Mouse (Mus musculus) myocyte (in vitro differentiated cells): ENCODE measurements around the gene Tanc2. TPM values are rescaled to one million over a fixed set of nuclear protein-coding genes. Genes with fewer than 3 reads are reported as not detected.
A peak's percentile ranks its signal among the peaks of the same experiment; 100 is the strongest.

ENCODE experiments used
- H3K27me3 ChIP-seq: one replicate; pipeline ENCODE4 v1.6.1; 2011; ENCODE audit not compliant: control insufficient read depth, insufficient read depth, insufficient read length
- H3K36me3 ChIP-seq: one replicate; pipeline ENCODE4 v1.6.1; 2011; ENCODE audit not compliant: control insufficient read depth, insufficient read depth
- H3K4me2 ChIP-seq: one replicate; pipeline ENCODE4 v1.6.1; 2011; ENCODE audit warnings: low read depth, control low read depth
- H3K4me3 ChIP-seq: one replicate; pipeline ENCODE4 v1.5.1; 2011; ENCODE audit warnings: mild to moderate bottlenecking, control low read depth, moderate library complexity
- H3K79me2 ChIP-seq: one replicate; pipeline ENCODE4 v1.6.1; 2011; ENCODE audit not compliant: control insufficient read depth, insufficient read depth
- H3ac ChIP-seq: one replicate; pipeline ENCODE4 v1.6.1; 2011; ENCODE audit not compliant: control insufficient read depth, insufficient read length
- CEBPB ChIP-seq: IDR thresholded peaks from 2 replicates; pipeline ENCODE4 v1.6.1; 2011; ENCODE audit warnings: mild to moderate bottlenecking, moderate library complexity; ENCODE audit not compliant: poor library complexity, insufficient read depth, severe bottlenecking
- E2F4 ChIP-seq: IDR thresholded peaks from one replicate; pipeline ENCODE4 v1.6.1; 2011; ENCODE audit warnings: mild to moderate bottlenecking, control low read depth, moderate library complexity; ENCODE audit not compliant: insufficient read depth
- MAX ChIP-seq: IDR thresholded peaks from one replicate; pipeline ENCODE4 v1.6.1; 2011; ENCODE audit warnings: low read depth, mild to moderate bottlenecking, control low read depth
- MYOD1 ChIP-seq, 3 experiments: IDR thresholded peaks; one replicate each; pipeline ENCODE4 v1.6.1; 2011; ENCODE audit warnings: control low read depth in 2 of 3, low read depth in 2 of 3, mild to moderate bottlenecking in 2 of 3, moderate library complexity in 1 of 3; ENCODE audit not compliant: insufficient read length in 2 of 3, control insufficient read depth in 1 of 3
- MYOG ChIP-seq, 3 experiments: IDR thresholded peaks; one replicate each; pipeline ENCODE4 v1.6.1; 2011; ENCODE audit warnings: control low read depth in 2 of 3, low read depth in 2 of 3, mild to moderate bottlenecking in 2 of 3; ENCODE audit not compliant: insufficient read length in 2 of 3, control insufficient read depth in 1 of 3, insufficient read depth in 1 of 3
- POLR2A ChIP-seq: IDR thresholded peaks from one replicate; pipeline ENCODE4 v1.6.1; 2011; ENCODE audit warnings: low read depth, mild to moderate bottlenecking, control low read depth, moderate library complexity; ENCODE audit not compliant: insufficient read length
- POLR2AphosphoS2 ChIP-seq: IDR thresholded peaks from one replicate; pipeline ENCODE4 v1.6.1; 2011; ENCODE audit warnings: low read depth, control low read depth; ENCODE audit not compliant: insufficient read length
- REST ChIP-seq: IDR thresholded peaks from one replicate; pipeline ENCODE4 v1.6.1; 2011; ENCODE audit warnings: mild to moderate bottlenecking, control low read depth, moderate library complexity; ENCODE audit not compliant: insufficient read depth, insufficient read length
- SRF ChIP-seq: IDR thresholded peaks from one replicate; pipeline ENCODE4 v1.6.1; 2011; ENCODE audit warnings: low read depth; ENCODE audit not compliant: control insufficient read depth, insufficient read length
- TCF12 ChIP-seq: IDR thresholded peaks from one replicate; pipeline ENCODE4 v1.6.1; 2011; ENCODE audit warnings: mild to moderate bottlenecking, control low read depth; ENCODE audit not compliant: poor library complexity, insufficient read depth, severe bottlenecking
- TCF3 ChIP-seq: IDR thresholded peaks from one replicate; pipeline ENCODE4 v1.6.1; 2011; ENCODE audit warnings: low read depth, control low read depth; ENCODE audit not compliant: insufficient read length
- USF1 ChIP-seq: IDR thresholded peaks from one replicate; pipeline ENCODE4 v1.6.1; 2011; ENCODE audit warnings: low read depth, mild to moderate bottlenecking, control low read depth, moderate library complexity
- polyA plus RNA-seq: library from polyadenylated mRNA; unstranded; fragments of >200 nt; fragmentation: generic; extraction: Trizol; gene quantifications from one replicate; pipeline ENCODE4 v1.2.1, GENCODE M21; 2012; ENCODE audit warnings: missing spikeins

Tanc2 gene
- polyA plus RNA-seq, 1 experiment = 8.0 TPM

- TF ChIP-seq SRF (no peak), CEBPB (no peak), E2F4 (no peak), TCF12 (no peak), MYOG (IDR thresholded peaks at IDR 0.05; ENCODE audit: control insufficient read depth in 1 of 3, insufficient read depth in 1 of 3, insufficient read length in 2 of 3, low read depth in 2 of 3) (no peak), TCF3 (no peak), REST (no peak), MAX (no peak)
- no peak overlapping the region for H3ac ChIP-seq
- H3K4me2 ChIP-seq = no peak overlapping the region
- H3K27me3 ChIP-seq = no peaks in the 10 kb centered on the region
- no peaks in the 10 kb centered on the region for H3K36me3 ChIP-seq
- H3K79me2 ChIP-seq = peaks cover 38% of the 10 kb centered on the region
- no peak overlapping the region for H3K4me3 ChIP-seq
Observed at GRCm38 (mm10) chr11:105655335-105655734, 65.5 kb downstream of the Tanc2 start.

GRCm38 (mm10) chr11:105667879-105668278, 78.1 kb downstream of the Tanc2 start:
- peak overlapping the region; percentile 18 for H3K4me2 ChIP-seq
- no peak overlapping the region for H3K4me3 ChIP-seq
- H3K27me3 ChIP-seq = no peaks in the 10 kb centered on the region
- peaks cover 18% of the 10 kb centered on the region for H3K79me2 ChIP-seq
- H3ac ChIP-seq = no peak overlapping the region
- no peaks in the 10 kb centered on the region for H3K36me3 ChIP-seq
- TF ChIP-seq POLR2AphosphoS2 = no peak
- peak; percentile 58 to 69 (median 60) for TF ChIP-seq MYOD1 (IDR thresholded peaks at IDR 0.05; ENCODE audit: control insufficient read depth in 1 of 3, insufficient read length in 2 of 3, low read depth in 2 of 3)
- no peak for TF ChIP-seq MYOG (IDR thresholded peaks at IDR 0.05; ENCODE audit: control insufficient read depth in 1 of 3, insufficient read depth in 1 of 3, insufficient read length in 2 of 3, low read depth in 2 of 3)

- H3K4me3 ChIP-seq = no peak overlapping the region
- TF ChIP-seq REST (no peak), CEBPB (no peak), MAX (no peak)
- peaks cover 5% of the 10 kb centered on the region for H3K79me2 ChIP-seq
- H3K4me2 ChIP-seq = no peak overlapping the region
- no peak overlapping the region for H3ac ChIP-seq
- no peaks in the 10 kb centered on the region for H3K27me3 ChIP-seq
- H3K36me3 ChIP-seq = peaks cover 5% of the 10 kb centered on the region
Observed at GRCm38 (mm10) chr11:105678996-105679395, 89.2 kb downstream of the Tanc2 start.

- H3ac ChIP-seq = no peak overlapping the region
- H3K4me3 ChIP-seq = no peak overlapping the region
- no peak for TF ChIP-seq TCF3
- no peak for TF ChIP-seq MYOD1 (IDR thresholded peaks at IDR 0.05; ENCODE audit: control insufficient read depth in 1 of 3, insufficient read length in 2 of 3, low read depth in 2 of 3)
- no peak for TF ChIP-seq SRF
- no peak for TF ChIP-seq POLR2A
- TF ChIP-seq E2F4 = no peak
- TF ChIP-seq USF1 = no peak
- no peak for TF ChIP-seq MAX
- TF ChIP-seq CEBPB = no peak
- TF ChIP-seq MYOG (IDR thresholded peaks at IDR 0.05; ENCODE audit: control insufficient read depth in 1 of 3, insufficient read depth in 1 of 3, insufficient read length in 2 of 3, low read depth in 2 of 3) = no peak
- TF ChIP-seq TCF12 = no peak
- no peak for TF ChIP-seq REST
- no peak for TF ChIP-seq POLR2AphosphoS2
- H3K79me2 ChIP-seq = peaks cover 5% of the 10 kb centered on the region
- H3K27me3 ChIP-seq = no peaks in the 10 kb centered on the region
- no peak overlapping the region for H3K4me2 ChIP-seq
- no peaks in the 10 kb centered on the region for H3K36me3 ChIP-seq
Observed at GRCm38 (mm10) chr11:105684747-105685146, 95.0 kb downstream of the Tanc2 start.

GRCm38 (mm10) chr11:105700528-105700927, 110.7 kb downstream of the Tanc2 start:
- Histone ChIP-seq H3K27me3 (no peaks in the 10 kb centered on the region), H3K4me2 (no peak overlapping the region), H3K79me2 (no peaks in the 10 kb centered on the region), H3K36me3 (no peaks in the 10 kb centered on the region), H3ac (no peak overlapping the region), H3K4me3 (no peak overlapping the region)
- TF ChIP-seq POLR2AphosphoS2 (no peak), TCF12 (no peak), TCF3 (no peak), MYOD1 (IDR thresholded peaks at IDR 0.05; ENCODE audit: control insufficient read depth in 1 of 3, insufficient read length in 2 of 3, low read depth in 2 of 3) (no peak), MYOG (IDR thresholded peaks at IDR 0.05; ENCODE audit: control insufficient read depth in 1 of 3, insufficient read depth in 1 of 3, insufficient read length in 2 of 3, low read depth in 2 of 3) (no peak), SRF (no peak), REST (no peak), E2F4 (no peak), POLR2A (no peak), MAX (no peak), CEBPB (no peak), USF1 (no peak)

- Histone ChIP-seq H3K36me3 (no peaks in the 10 kb centered on the region), H3K79me2 (no peaks in the 10 kb centered on the region), H3K4me3 (no peak overlapping the region), H3K27me3 (no peaks in the 10 kb centered on the region), H3ac (no peak overlapping the region), H3K4me2 (no peak overlapping the region)
- TF ChIP-seq MYOD1 (IDR thresholded peaks at IDR 0.05; ENCODE audit: control insufficient read depth in 1 of 3, insufficient read length in 2 of 3, low read depth in 2 of 3) (no peak), USF1 (no peak), MAX (no peak), POLR2A (no peak), TCF12 (no peak), SRF (no peak), E2F4 (no peak), TCF3 (no peak)
Observed at GRCm38 (mm10) chr11:105719660-105720059, 129.9 kb downstream of the Tanc2 start.
